Mouse (Mus musculus): ENCODE measurements around the gene Lamp2.
"Not testable (repeated sequence)": the region's sequence is repeated elsewhere in the genome, so short reads cannot be mapped to it uniquely, and the experiment has no call there.

Gene Lamp2

DNA sequence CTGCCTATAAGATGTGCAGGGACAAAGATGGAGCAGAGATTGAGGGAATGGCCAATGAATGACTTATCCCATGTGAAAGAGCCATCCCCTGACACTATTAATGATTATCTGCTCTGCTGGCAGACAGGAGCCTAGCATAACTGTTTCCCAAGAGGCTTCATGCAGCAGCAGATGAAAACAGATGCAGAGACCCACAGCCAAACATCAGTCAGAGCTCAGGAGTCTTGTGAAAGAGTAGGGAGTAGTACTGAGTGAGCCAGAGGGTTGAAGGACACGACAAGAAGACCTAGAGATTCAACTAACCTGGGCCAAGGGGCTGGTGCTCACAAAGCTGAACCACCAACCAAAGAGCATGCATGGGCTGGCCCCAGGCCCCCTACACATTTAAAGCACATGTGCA lies 30.2 kb downstream of the Lamp2 start:
- DNase-seq (ENCODE audit: low spot score): no peak

GRCm38 (mm10) chrX:38423096-38423495 lies 33.2 kb downstream of the Lamp2 start:
- DNase-seq (ENCODE audit: low spot score): no peak

DNA sequence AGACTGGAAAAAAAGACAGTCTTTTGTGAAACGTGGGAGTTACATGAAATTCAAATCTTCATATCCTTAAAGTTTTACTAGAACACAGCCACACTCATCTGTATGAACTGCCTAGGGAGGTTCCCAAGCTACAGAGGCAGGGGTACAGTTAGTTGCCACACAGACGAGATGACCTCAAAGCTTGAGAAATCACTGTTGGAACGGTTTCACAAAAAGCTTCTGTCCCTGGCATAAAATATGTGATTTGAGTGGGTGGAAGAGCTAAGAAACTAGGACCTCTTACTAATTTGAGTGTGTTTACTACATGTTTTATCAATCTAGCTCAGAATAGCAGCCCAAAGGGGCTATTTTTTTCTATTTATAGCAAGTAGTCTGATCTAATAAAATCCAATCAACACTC lies 33.9 kb downstream of the Lamp2 start:
- no peak for DNase-seq (ENCODE audit: low spot score)

DNA sequence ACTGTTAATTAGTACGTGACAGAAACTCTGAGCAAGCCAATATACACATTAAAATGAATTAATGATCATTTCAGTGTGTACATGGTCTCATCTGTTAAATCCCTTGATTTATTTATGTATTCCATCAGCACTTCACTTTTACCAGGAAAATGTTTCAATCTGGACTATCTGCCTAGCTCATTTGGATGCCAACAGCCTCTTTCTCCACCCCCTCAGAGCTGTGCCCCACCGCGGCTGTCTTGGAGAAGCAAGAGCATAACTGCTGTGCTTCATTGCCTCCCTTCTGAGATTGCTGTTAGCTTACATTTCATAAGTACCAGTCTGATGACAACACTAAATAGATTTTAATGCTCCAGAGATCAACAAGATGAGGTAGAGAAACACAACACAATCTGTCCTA lies 52.4 kb downstream of the Lamp2 start:
- no peak for DNase-seq (ENCODE audit: low spot score)

- DNase-seq (ENCODE audit: low spot score): no peak
These were observed 53.3 kb downstream of the Lamp2 start for GRCm38 (mm10) chrX:38402981-38403380.

DNA sequence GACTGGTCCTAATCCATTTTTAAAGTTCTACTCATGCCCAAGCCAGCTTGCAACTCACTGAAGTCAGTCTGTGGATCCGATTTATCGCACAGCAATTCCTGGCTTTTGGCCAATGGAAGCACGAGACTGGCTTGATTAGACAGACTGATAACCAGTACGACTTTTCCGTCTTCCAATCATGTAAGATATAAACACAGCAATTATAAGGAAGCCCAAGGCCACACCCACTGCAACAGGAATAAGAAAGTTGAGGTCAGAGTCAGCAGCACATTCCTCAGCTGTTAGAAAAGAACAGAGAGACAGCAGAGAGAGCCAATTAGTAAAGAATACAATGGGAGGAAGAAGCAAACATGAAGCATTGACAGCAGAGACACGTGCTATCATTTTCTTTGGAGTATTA lies 54.2 kb downstream of the Lamp2 start:
- no peak for DNase-seq (ENCODE audit: low spot score)

- no peak for DNase-seq (ENCODE audit: low spot score)
These were observed 55.6 kb downstream of the Lamp2 start for GRCm38 (mm10) chrX:38400616-38401015.

DNA sequence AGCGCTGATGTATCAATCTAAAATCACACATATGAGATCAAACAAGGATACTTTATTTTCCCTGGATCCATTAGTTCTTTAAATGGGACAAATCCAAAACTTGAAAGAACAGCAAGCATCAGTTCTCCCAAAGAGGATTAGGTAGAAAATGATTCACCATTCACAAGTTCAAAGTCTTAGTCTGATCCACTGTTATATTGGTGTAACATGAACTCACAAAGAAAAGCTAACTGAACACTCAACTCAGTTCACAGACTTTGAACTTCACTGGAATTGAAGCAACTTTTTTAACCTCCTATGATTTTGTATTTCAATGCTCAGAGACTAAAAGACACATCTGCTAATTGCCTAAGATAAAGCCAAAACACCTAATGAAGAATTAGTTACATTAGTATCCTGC lies 56.6 kb downstream of the Lamp2 start:
- DNase-seq (ENCODE audit: low spot score): no peak

GRCm38 (mm10) chrX:38373169-38373568 lies 83.1 kb downstream of the Lamp2 start:
- not testable (repeated sequence) for DNase-seq (ENCODE audit: low spot score)

DNA sequence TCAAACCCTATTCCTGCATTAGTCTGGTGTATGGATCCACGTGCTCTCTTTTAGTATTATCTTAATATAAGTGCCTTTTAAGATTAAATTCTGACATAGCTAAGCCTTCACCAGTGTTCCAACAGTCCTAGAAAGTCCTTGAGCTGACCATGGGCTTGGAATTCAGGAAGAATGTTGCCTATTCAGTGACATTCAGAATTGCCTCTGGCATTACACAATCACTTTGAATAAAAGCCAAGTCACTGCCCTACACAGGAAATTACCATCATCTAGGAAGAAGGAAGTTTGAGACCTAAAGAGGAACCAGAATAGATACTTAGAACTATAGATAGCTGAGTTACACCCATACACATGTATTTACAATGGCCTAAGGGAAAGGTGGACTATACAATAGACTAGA lies 91.6 kb downstream of the Lamp2 start:
- DNase-seq (ENCODE audit: low spot score): not testable (repeated sequence)

- no peak for DNase-seq (ENCODE audit: low spot score)
These were observed 94.2 kb downstream of the Lamp2 start for GRCm38 (mm10) chrX:38362016-38362415.

Measured in ovary, postnatal 14 days (tissue).